Mouse (Mus musculus) small intestine, adult 2 months (tissue): Measurements from ENCODE around the gene Tet2.

ENCODE experiments used
- CTCF ChIP-seq: fragments of 200-500 bp; IDR thresholded peaks from 2 replicates; pipeline ENCODE4 v1.5.1; 2012; ENCODE audit warnings: low read depth, mild to moderate bottlenecking, control low read depth, inconsistent platforms, low read length, moderate library complexity, mixed read lengths; ENCODE audit not compliant: insufficient replicate concordance, insufficient read length; ENCODE audit errors: extremely low read depth
- POLR2A ChIP-seq: fragments of 200-500 bp; IDR thresholded peaks from 2 replicates; pipeline ENCODE4 v1.6.1; 2012; ENCODE audit warnings: low read depth, mild to moderate bottlenecking, control low read depth, inconsistent platforms, low read length, moderate library complexity

- TF ChIP-seq POLR2A, result no peak
- TF ChIP-seq CTCF, result no peak
Observed at GRCm38 (mm10) chr3:133471101-133471500, 73.8 kb downstream of the Tet2 start.
